Mouse (Mus musculus): ENCODE data around the gene Pts. TPM values are rescaled to one million over a fixed set of nuclear protein-coding genes. Genes with fewer than 3 reads are reported as not detected.

Gene Pts
- polyA plus RNA-seq, 1 experiment from 2014 or later = 75.2 TPM

GRCm38 (mm10) chr9:50493777-50494176, 34.7 kb downstream of the Pts start:
- Histone ChIP-seq H3K4me2 (ENCODE audit: low read depth) (no peak overlapping the region), H3K36me3 (ENCODE audit: control insufficient read depth, insufficient read depth, low read length) (no peaks in the 10 kb centered on the region), H3K4me3 (ENCODE audit: low read depth, low read length) (no peak overlapping the region), H3K9ac (ENCODE audit: low read length) (no peak overlapping the region), H3K27ac (ENCODE audit: low read depth, low read length) (no peak overlapping the region), H3K9me3 (ENCODE audit: control insufficient read depth, low read length) (no peaks in the 10 kb centered on the region), H3K27me3 (ENCODE audit: control insufficient read depth, insufficient read depth, low read length) (no peaks in the 10 kb centered on the region), H3K4me1 (ENCODE audit: control insufficient read depth, insufficient read depth, low read length) (no peaks in the 10 kb centered on the region)
- ATAC-seq (ENCODE audit: insufficient read depth, low FRiP score, low TSS enrichment) (no peak), DNase-seq (ENCODE audit: low spot score) (no peak)
- WGBS = 76% methylated on average over 2 of the region's 2 CpGs

- no peaks in the 10 kb centered on the region for H3K9me3 ChIP-seq (ENCODE audit: control insufficient read depth, low read length)
- DNase-seq (ENCODE audit: low spot score) (no peak), ATAC-seq (ENCODE audit: insufficient read depth, low FRiP score, low TSS enrichment) (no peak)
- no peaks in the 10 kb centered on the region for H3K4me1 ChIP-seq (ENCODE audit: control insufficient read depth, insufficient read depth, low read length)
- H3K27me3 ChIP-seq (ENCODE audit: control insufficient read depth, insufficient read depth, low read length) = no peaks in the 10 kb centered on the region
- no peak overlapping the region for H3K9ac ChIP-seq (ENCODE audit: low read length)
- H3K36me3 ChIP-seq (ENCODE audit: control insufficient read depth, insufficient read depth, low read length) = no peaks in the 10 kb centered on the region
- no peak overlapping the region for H3K4me2 ChIP-seq (ENCODE audit: low read depth)
- H3K27ac ChIP-seq (ENCODE audit: low read depth, low read length) = no peak overlapping the region
- WGBS = 78% methylated on average over 2 of the region's 2 CpGs
- no peak overlapping the region for H3K4me3 ChIP-seq (ENCODE audit: low read depth, low read length)
These were observed 36.9 kb downstream of the Pts start for GRCm38 (mm10) chr9:50491531-50492045.

GRCm38 (mm10) chr9:50490836-50491235, 37.7 kb downstream of the Pts start:
- ATAC-seq (ENCODE audit: insufficient read depth, low FRiP score, low TSS enrichment) (no peak), DNase-seq (ENCODE audit: low spot score) (no peak)
- no peak overlapping the region for H3K4me3 ChIP-seq (ENCODE audit: low read depth, low read length)
- H3K27me3 ChIP-seq (ENCODE audit: control insufficient read depth, insufficient read depth, low read length) = no peaks in the 10 kb centered on the region
- H3K4me1 ChIP-seq (ENCODE audit: control insufficient read depth, insufficient read depth, low read length) = no peaks in the 10 kb centered on the region
- no peaks in the 10 kb centered on the region for H3K36me3 ChIP-seq (ENCODE audit: control insufficient read depth, insufficient read depth, low read length)
- no peak overlapping the region for H3K27ac ChIP-seq (ENCODE audit: low read depth, low read length)
- no peak overlapping the region for H3K4me2 ChIP-seq (ENCODE audit: low read depth)
- H3K9me3 ChIP-seq (ENCODE audit: control insufficient read depth, low read length) = no peaks in the 10 kb centered on the region
- no peak overlapping the region for H3K9ac ChIP-seq (ENCODE audit: low read length)

DNA sequence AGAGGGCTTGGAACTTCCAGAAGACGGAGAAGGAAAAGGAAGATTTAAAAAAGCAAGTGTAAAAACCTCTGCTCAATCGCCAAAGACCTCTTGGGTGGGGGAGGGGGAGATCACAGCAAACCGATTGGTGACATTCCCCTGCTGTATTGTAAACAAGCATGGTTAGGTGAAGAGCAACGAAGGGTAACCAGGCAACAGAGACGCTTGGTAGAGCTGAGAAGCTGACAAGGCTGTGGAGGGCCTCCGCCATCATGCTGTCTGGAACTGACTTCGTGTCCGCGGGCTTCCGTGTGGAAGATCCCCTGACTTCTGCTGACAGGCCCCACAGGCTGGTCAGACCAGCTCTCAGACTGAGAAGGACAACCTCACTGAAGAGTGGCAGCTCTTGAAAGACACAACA, 43.0 kb downstream of the Pts start:
- H3K9me3 ChIP-seq (ENCODE audit: control insufficient read depth, low read length) = no peaks in the 10 kb centered on the region
- no peaks in the 10 kb centered on the region for H3K36me3 ChIP-seq (ENCODE audit: control insufficient read depth, insufficient read depth, low read length)
- no peak overlapping the region for H3K27ac ChIP-seq (ENCODE audit: low read depth, low read length)
- H3K4me2 ChIP-seq (ENCODE audit: low read depth) = peak overlapping the region; percentile 15; the same call in 1 of the 2 replicates
- 9% methylated on average over 10 of the region's 10 CpGs for WGBS
- H3K9ac ChIP-seq (ENCODE audit: low read length) = no peak overlapping the region
- peak; percentile 20 for DNase-seq (ENCODE audit: low spot score)
- no peaks in the 10 kb centered on the region for H3K4me1 ChIP-seq (ENCODE audit: control insufficient read depth, insufficient read depth, low read length)
- no peak overlapping the region for H3K4me3 ChIP-seq (ENCODE audit: low read depth, low read length)
- no peak for ATAC-seq (ENCODE audit: insufficient read depth, low FRiP score, low TSS enrichment)
- H3K27me3 ChIP-seq (ENCODE audit: control insufficient read depth, insufficient read depth, low read length) = no peaks in the 10 kb centered on the region

- Histone ChIP-seq H3K9ac (ENCODE audit: low read length) (no peak overlapping the region), H3K9me3 (ENCODE audit: control insufficient read depth, low read length) (no peaks in the 10 kb centered on the region), H3K4me2 (ENCODE audit: low read depth) (no peak overlapping the region), H3K4me3 (ENCODE audit: low read depth, low read length) (no peak overlapping the region), H3K27me3 (ENCODE audit: control insufficient read depth, insufficient read depth, low read length) (no peaks in the 10 kb centered on the region), H3K36me3 (ENCODE audit: control insufficient read depth, insufficient read depth, low read length) (no peaks in the 10 kb centered on the region), H3K4me1 (ENCODE audit: control insufficient read depth, insufficient read depth, low read length) (no peaks in the 10 kb centered on the region), H3K27ac (ENCODE audit: low read depth, low read length) (no peak overlapping the region)
- DNase-seq (ENCODE audit: low spot score) = no peak
- 88% methylated on average over 8 of the region's 8 CpGs for WGBS
- no peak for ATAC-seq (ENCODE audit: insufficient read depth, low FRiP score, low TSS enrichment)
These were observed 45.8 kb downstream of the Pts start for GRCm38 (mm10) chr9:50482743-50483142.

- WGBS = 57% methylated on average over 8 of the region's 8 CpGs
- ATAC-seq (ENCODE audit: insufficient read depth, low FRiP score, low TSS enrichment) (no peak), DNase-seq (ENCODE audit: low spot score) (no peak)
- H3K4me2 ChIP-seq (ENCODE audit: low read depth) = no peak overlapping the region
- no peaks in the 10 kb centered on the region for H3K9me3 ChIP-seq (ENCODE audit: control insufficient read depth, low read length)
- no peak overlapping the region for H3K9ac ChIP-seq (ENCODE audit: low read length)
- no peaks in the 10 kb centered on the region for H3K27me3 ChIP-seq (ENCODE audit: control insufficient read depth, insufficient read depth, low read length)
- no peak overlapping the region for H3K4me3 ChIP-seq (ENCODE audit: low read depth, low read length)
- no peak overlapping the region for H3K27ac ChIP-seq (ENCODE audit: low read depth, low read length)
- H3K4me1 ChIP-seq (ENCODE audit: control insufficient read depth, insufficient read depth, low read length) = no peaks in the 10 kb centered on the region
- no peaks in the 10 kb centered on the region for H3K36me3 ChIP-seq (ENCODE audit: control insufficient read depth, insufficient read depth, low read length)
These were observed 49.0 kb downstream of the Pts start for GRCm38 (mm10) chr9:50479476-50479875.

GRCm38 (mm10) chr9:50478826-50479225, 49.7 kb downstream of the Pts start:
- H3K36me3 ChIP-seq (ENCODE audit: control insufficient read depth, insufficient read depth, low read length) = no peaks in the 10 kb centered on the region
- H3K27me3 ChIP-seq (ENCODE audit: control insufficient read depth, insufficient read depth, low read length) = no peaks in the 10 kb centered on the region
- no peak overlapping the region for H3K4me3 ChIP-seq (ENCODE audit: low read depth, low read length)
- H3K9ac ChIP-seq (ENCODE audit: low read length) = no peak overlapping the region
- no peak overlapping the region for H3K27ac ChIP-seq (ENCODE audit: low read depth, low read length)
- no peaks in the 10 kb centered on the region for H3K9me3 ChIP-seq (ENCODE audit: control insufficient read depth, low read length)
- WGBS = 19% methylated on average over 5 of the region's 5 CpGs
- DNase-seq (ENCODE audit: low spot score) = no peak
- no peak overlapping the region for H3K4me2 ChIP-seq (ENCODE audit: low read depth)
- no peaks in the 10 kb centered on the region for H3K4me1 ChIP-seq (ENCODE audit: control insufficient read depth, insufficient read depth, low read length)
- ATAC-seq (ENCODE audit: insufficient read depth, low FRiP score, low TSS enrichment) = no peak

DNA sequence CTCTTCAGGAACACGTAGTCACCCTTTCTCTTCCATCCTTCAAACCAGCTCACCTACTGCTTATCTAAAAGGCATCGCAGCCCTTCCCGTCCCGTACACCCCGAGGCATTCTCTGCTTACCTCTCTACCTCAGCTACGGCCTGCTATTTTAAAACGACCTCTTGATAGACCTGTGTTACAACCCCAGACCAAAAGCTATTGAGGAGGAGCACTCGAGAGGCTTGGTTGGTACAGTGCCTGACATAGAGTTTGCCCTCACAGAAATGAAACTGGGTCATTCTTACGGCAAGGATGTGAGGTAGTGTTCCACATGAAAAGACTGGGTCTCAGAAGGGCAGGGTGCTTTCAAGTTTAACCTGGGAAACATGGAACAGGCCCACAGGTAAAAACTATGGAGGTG, 51.3 kb downstream of the Pts start:
- H3K4me1 ChIP-seq (ENCODE audit: control insufficient read depth, insufficient read depth, low read length) = no peaks in the 10 kb centered on the region
- H3K36me3 ChIP-seq (ENCODE audit: control insufficient read depth, insufficient read depth, low read length) = no peaks in the 10 kb centered on the region
- no peak overlapping the region for H3K4me3 ChIP-seq (ENCODE audit: low read depth, low read length)
- no peaks in the 10 kb centered on the region for H3K9me3 ChIP-seq (ENCODE audit: control insufficient read depth, low read length)
- H3K27ac ChIP-seq (ENCODE audit: low read depth, low read length) = no peak overlapping the region
- H3K4me2 ChIP-seq (ENCODE audit: low read depth) = no peak overlapping the region
- H3K27me3 ChIP-seq (ENCODE audit: control insufficient read depth, insufficient read depth, low read length) = no peaks in the 10 kb centered on the region
- 87% methylated on average over 9 of the region's 9 CpGs for WGBS
- DNase-seq (ENCODE audit: low spot score) (no peak), ATAC-seq (ENCODE audit: insufficient read depth, low FRiP score, low TSS enrichment) (no peak)
- H3K9ac ChIP-seq (ENCODE audit: low read length) = no peak overlapping the region

DNA sequence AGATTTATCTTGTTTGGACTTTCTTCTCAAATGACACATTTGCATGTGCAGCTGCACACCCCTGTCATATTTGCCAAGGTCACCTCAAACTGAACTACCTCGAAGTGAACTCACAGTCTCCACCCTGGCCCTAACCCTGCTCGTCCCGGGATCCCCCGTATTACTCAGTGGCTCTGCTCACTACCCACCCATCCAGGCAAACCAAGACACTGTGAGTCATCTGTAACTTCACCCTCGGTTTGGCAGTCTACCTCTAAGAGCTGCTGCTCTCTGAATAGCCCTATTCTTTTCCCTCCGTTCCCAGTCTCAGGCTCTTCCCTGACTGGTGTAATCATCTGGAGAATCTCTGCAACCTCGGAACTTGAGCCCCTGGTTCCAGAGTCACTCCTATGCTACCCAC, 51.9 kb downstream of the Pts start:
- 66% methylated on average over 7 of the region's 7 CpGs for WGBS
- Histone ChIP-seq H3K36me3 (ENCODE audit: control insufficient read depth, insufficient read depth, low read length) (no peaks in the 10 kb centered on the region), H3K27ac (ENCODE audit: low read depth, low read length) (no peak overlapping the region), H3K4me2 (ENCODE audit: low read depth) (no peak overlapping the region), H3K27me3 (ENCODE audit: control insufficient read depth, insufficient read depth, low read length) (no peaks in the 10 kb centered on the region), H3K4me3 (ENCODE audit: low read depth, low read length) (no peak overlapping the region), H3K9ac (ENCODE audit: low read length) (no peak overlapping the region), H3K9me3 (ENCODE audit: control insufficient read depth, low read length) (no peaks in the 10 kb centered on the region), H3K4me1 (ENCODE audit: control insufficient read depth, insufficient read depth, low read length) (no peaks in the 10 kb centered on the region)
- no peak for ATAC-seq (ENCODE audit: insufficient read depth, low FRiP score, low TSS enrichment)
- no peak for DNase-seq (ENCODE audit: low spot score)

Measured in neural tube, embryonic 11.5 days (tissue).